Mouse (Mus musculus) heart, adult 2 months (tissue): ENCODE measurements around the gene Bcar3. TPM values are rescaled to one million over a fixed set of nuclear protein-coding genes. Genes with fewer than 3 reads are reported as not detected.

Source experiments
- DNase-seq, 2 experiments: peaks; one replicate each; pipeline ENCODE4 v3.0.0; 2021
- H3K27ac ChIP-seq: fragments of 200-600 bp; 2 replicates; pipeline ENCODE4 v1.8.1; 2022
- H3K27me3 ChIP-seq: fragments of 200-500 bp; 2 replicates; pipeline ENCODE4 v1.6.1; 2012; ENCODE audit warnings: mild to moderate bottlenecking, low read length, inconsistent platforms, mixed read lengths; ENCODE audit not compliant: control insufficient read depth, insufficient read depth
- H3K36me3 ChIP-seq: fragments of 200-500 bp; 2 replicates; pipeline ENCODE4 v1.6.1; 2012; ENCODE audit warnings: low read length, inconsistent platforms; ENCODE audit not compliant: control insufficient read depth, insufficient read depth
- H3K4me1 ChIP-seq: fragments of 200-500 bp; 2 replicates; pipeline ENCODE4 v1.6.1; 2011; ENCODE audit warnings: low read length; ENCODE audit not compliant: control insufficient read depth, insufficient read depth
- H3K4me3 ChIP-seq: fragments of 200-600 bp; 2 replicates; pipeline ENCODE4 v1.8.1; 2022
- H3K79me2 ChIP-seq: fragments of 200-500 bp; replicated peaks from 2 replicates; pipeline ENCODE4 v1.6.1; 2012; ENCODE audit warnings: mild to moderate bottlenecking, inconsistent platforms, low read length, moderate library complexity, mixed read lengths; ENCODE audit not compliant: control insufficient read depth, insufficient read depth
- H3K9ac ChIP-seq: fragments of 200-500 bp; 2 replicates; pipeline ENCODE4 v1.6.1; 2012; ENCODE audit warnings: low read depth, mild to moderate bottlenecking, control low read depth, inconsistent platforms, low read length, mixed read lengths
- CTCF ChIP-seq: fragments of 200-600 bp; IDR thresholded peaks from 2 replicates; pipeline ENCODE4 v1.8.1; 2022; ENCODE audit warnings: antibody characterized with exemption, mild to moderate bottlenecking, moderate library complexity
- EP300 ChIP-seq: fragments of 200-500 bp; IDR thresholded peaks from 2 replicates; pipeline ENCODE4 v1.6.1; 2011; ENCODE audit warnings: low read depth, low read length, control low read depth; ENCODE audit not compliant: insufficient read depth
- POLR2A ChIP-seq: fragments of 200-500 bp; IDR thresholded peaks from 2 replicates; pipeline ENCODE4 v1.6.1; 2011; ENCODE audit warnings: mild to moderate bottlenecking, low read depth, low read length, control low read depth; ENCODE audit not compliant: insufficient read depth
- WGBS: fragments of 180-500 bp; shearing (Covaris S2); methylation state at CpG from one replicate; pipeline ENCODE4 v1.1.7; 2018; 5-methylcytosine and 5-hydroxymethylcytosine counted together
- intact Hi-C: fragments of 180-260 bp; cut with DNase I; formaldehyde crosslinking; loops from one replicate; pipeline ENCODE4 v1.15.1; 2025
- polyA plus RNA-seq: library from polyadenylated mRNA; depleted of rRNA; stranded (reverse); fragments of >200 nt; gene quantifications from 2 replicates; pipeline ENCODE4 v1.2.3, GENCODE M21; 2012
- total RNA-seq, 2 experiments: library from RNA; stranded (reverse); gene quantifications; 2 replicates each; pipeline ENCODE4 v1.2.3; 2021

Gene Bcar3
- total and polyA plus RNA-seq, 3 experiments = 4.7 to 10.2 (median 7.5) TPM

GRCm38 (mm10) chr3:122296979-122297378, 3.0 kb downstream of the Bcar3 start:
- Histone ChIP-seq H3K27me3 (no peaks in the 10 kb centered on the region), H3K36me3 (no peaks in the 10 kb centered on the region), H3K9ac (no peak overlapping the region), H3K27ac (no peak overlapping the region), H3K4me3 (no peak overlapping the region), H3K79me2 (no peaks in the 10 kb centered on the region), H3K4me1 (peaks cover 2% of the 10 kb centered on the region)
- intact Hi-C loops = loop anchor here (10.0 kb wide), 1 partner anchor 488 kb away; no protein-coding TSS in a partner anchor
- DNase-seq = peak in 1 of 2 experiments; percentile 39
- TF ChIP-seq EP300 (no peak), POLR2A (0 out of 2 replicates have a peak, but pooled peaks have one; percentile 33)
- 36% methylated on average over 5 of the region's 5 CpGs for WGBS

GRCm38 (mm10) chr3:122300983-122301919, 7.3 kb downstream of the Bcar3 start:
- peak; percentile 39 to 61 for DNase-seq
- Histone ChIP-seq H3K9ac (no peak overlapping the region), H3K4me3 (no peak overlapping the region), H3K36me3 (no peaks in the 10 kb centered on the region), H3K4me1 (no peaks in the 10 kb centered on the region; the same call in none of the 2 replicates), H3K27me3 (no peaks in the 10 kb centered on the region), H3K27ac (peak overlapping the region; percentile 36), H3K79me2 (no peaks in the 10 kb centered on the region)
- TF ChIP-seq EP300 = peak; percentile 69; the same call in 1 of the 2 replicates
- TF ChIP-seq POLR2A = no peak
- whole genome bisulfite sequencing = 33% methylated on average over 9 of the region's 9 CpGs
- intact Hi-C loops = no loop called here

GRCm38 (mm10) chr3:122304560-122304959, 10.6 kb downstream of the Bcar3 start:
- Histone ChIP-seq H3K36me3 (no peaks in the 10 kb centered on the region), H3K27me3 (no peaks in the 10 kb centered on the region), H3K79me2 (no peaks in the 10 kb centered on the region), H3K4me3 (no peak overlapping the region), H3K27ac (no peak overlapping the region), H3K4me1 (no peaks in the 10 kb centered on the region; the same call in none of the 2 replicates), H3K9ac (no peak overlapping the region)
- TF ChIP-seq POLR2A (no peak), CTCF (no peak), EP300 (no peak)
- intact Hi-C loops = no loop called here
- DNase-seq = no peak
- WGBS = 92% methylated on average over 4 of the region's 4 CpGs

- Histone ChIP-seq H3K79me2 (no peaks in the 10 kb centered on the region), H3K27me3 (no peaks in the 10 kb centered on the region), H3K36me3 (no peaks in the 10 kb centered on the region), H3K27ac (no peak overlapping the region), H3K4me3 (no peak overlapping the region), H3K9ac (no peak overlapping the region), H3K4me1 (no peaks in the 10 kb centered on the region; the same call in none of the 2 replicates)
- no peak for DNase-seq
- WGBS = 40% methylated on average over 4 of the region's 4 CpGs
- TF ChIP-seq POLR2A = no peak
- TF ChIP-seq EP300 = no peak
- TF ChIP-seq CTCF = no peak
- intact Hi-C loops = no loop called here
Observed at GRCm38 (mm10) chr3:122307894-122308671, 14.1 kb downstream of the Bcar3 start.

- no peak for DNase-seq
- WGBS = 24% methylated on average over 6 of the region's 6 CpGs
- intact Hi-C loops = no loop called here
- TF ChIP-seq POLR2A = no peak
- no peak for TF ChIP-seq EP300
- no peak for TF ChIP-seq CTCF
- Histone ChIP-seq H3K9ac (no peak overlapping the region), H3K4me3 (no peak overlapping the region), H3K4me1 (peaks cover under 1% of the 10 kb centered on the region; the same call in 1 of the 2 replicates), H3K79me2 (no peaks in the 10 kb centered on the region), H3K27me3 (no peaks in the 10 kb centered on the region), H3K27ac (no peak overlapping the region), H3K36me3 (no peaks in the 10 kb centered on the region)
Observed at GRCm38 (mm10) chr3:122308981-122309380, 15.0 kb downstream of the Bcar3 start.
